Mouse (Mus musculus): Measurements from ENCODE around the gene Tyrp1.

Tyrp1 gene

GRCm38 (mm10) chr4:80834050-80834449 lies at the start of gene Tyrp1:
Gene Tyrp1 (plus strand): TSS chr4:80834123.
- no peak for DNase-seq (ENCODE audit: extremely low spot score)

- no peak for DNase-seq (ENCODE audit: extremely low spot score)
These were observed 45.6 kb upstream of the Tyrp1 start for GRCm38 (mm10) chr4:80788339-80788738.

GRCm38 (mm10) chr4:80819511-80819910 lies 14.4 kb upstream of the Tyrp1 start:
- DNase-seq (ENCODE audit: extremely low spot score), result no peak

GRCm38 (mm10) chr4:80821945-80822344 lies 12.0 kb upstream of the Tyrp1 start:
- no peak for DNase-seq (ENCODE audit: extremely low spot score)

- no peak for DNase-seq (ENCODE audit: extremely low spot score)
These were observed 5.7 kb upstream of the Tyrp1 start for GRCm38 (mm10) chr4:80828232-80828631.

- DNase-seq (ENCODE audit: extremely low spot score), result no peak
These were observed 5.4 kb downstream of the Tyrp1 start for GRCm38 (mm10) chr4:80839317-80839716.

- no peak for DNase-seq (ENCODE audit: extremely low spot score)
These were observed 8.1 kb downstream of the Tyrp1 start for GRCm38 (mm10) chr4:80841980-80842379.

GRCm38 (mm10) chr4:80843752-80844151 lies 9.8 kb downstream of the Tyrp1 start:
- DNase-seq (ENCODE audit: extremely low spot score), result no peak

GRCm38 (mm10) chr4:80846052-80846451 lies 12.1 kb downstream of the Tyrp1 start:
- no peak for DNase-seq (ENCODE audit: extremely low spot score)

GRCm38 (mm10) chr4:80852590-80853425 lies 18.9 kb downstream of the Tyrp1 start:
- no peak for DNase-seq (ENCODE audit: extremely low spot score)

- DNase-seq (ENCODE audit: extremely low spot score), result no peak
These were observed 21.6 kb downstream of the Tyrp1 start for GRCm38 (mm10) chr4:80855495-80855894.

- no peak for DNase-seq (ENCODE audit: extremely low spot score)
These were observed 29.0 kb downstream of the Tyrp1 start for GRCm38 (mm10) chr4:80862962-80863361.

GRCm38 (mm10) chr4:80863906-80864305 lies 30.0 kb downstream of the Tyrp1 start:
- DNase-seq (ENCODE audit: extremely low spot score), result no peak

GRCm38 (mm10) chr4:80864511-80864922 lies 30.6 kb downstream of the Tyrp1 start:
- DNase-seq (ENCODE audit: extremely low spot score), result peak; percentile 48

- DNase-seq (ENCODE audit: extremely low spot score), result no peak
These were observed 32.1 kb downstream of the Tyrp1 start for GRCm38 (mm10) chr4:80866065-80866464.

GRCm38 (mm10) chr4:80869598-80869997 lies 35.7 kb downstream of the Tyrp1 start:
- DNase-seq (ENCODE audit: extremely low spot score), result no peak

GRCm38 (mm10) chr4:80872847-80873644 lies 39.1 kb downstream of the Tyrp1 start:
- peak; percentile 36 for DNase-seq (ENCODE audit: extremely low spot score)

- DNase-seq (ENCODE audit: extremely low spot score), result peak; percentile 29
These were observed 40.4 kb downstream of the Tyrp1 start for GRCm38 (mm10) chr4:80874121-80874859.

GRCm38 (mm10) chr4:80875055-80875454 lies 41.1 kb downstream of the Tyrp1 start:
- no peak for DNase-seq (ENCODE audit: extremely low spot score)

- no peak for DNase-seq (ENCODE audit: extremely low spot score)
These were observed 48.2 kb downstream of the Tyrp1 start for GRCm38 (mm10) chr4:80881996-80882599.

- no peak for DNase-seq (ENCODE audit: extremely low spot score)
These were observed 52.7 kb downstream of the Tyrp1 start for GRCm38 (mm10) chr4:80886631-80887030.

- DNase-seq (ENCODE audit: extremely low spot score), result no peak
These were observed 57.1 kb downstream of the Tyrp1 start for GRCm38 (mm10) chr4:80891004-80891403.

All from embryo, embryonic 9.5 days (tissue).